Mouse (Mus musculus) layer of hippocampus, adult 9-11 months (tissue): ENCODE results near the gene Gm8906.
"Not testable (repeated sequence)": the region's sequence is repeated elsewhere in the genome, so short reads cannot be mapped to it uniquely, and the experiment has no call there.

Source experiments
- DNase-seq: peaks from one replicate; pipeline ENCODE4 v3.0.0; 2022

Gene Gm8906

DNA sequence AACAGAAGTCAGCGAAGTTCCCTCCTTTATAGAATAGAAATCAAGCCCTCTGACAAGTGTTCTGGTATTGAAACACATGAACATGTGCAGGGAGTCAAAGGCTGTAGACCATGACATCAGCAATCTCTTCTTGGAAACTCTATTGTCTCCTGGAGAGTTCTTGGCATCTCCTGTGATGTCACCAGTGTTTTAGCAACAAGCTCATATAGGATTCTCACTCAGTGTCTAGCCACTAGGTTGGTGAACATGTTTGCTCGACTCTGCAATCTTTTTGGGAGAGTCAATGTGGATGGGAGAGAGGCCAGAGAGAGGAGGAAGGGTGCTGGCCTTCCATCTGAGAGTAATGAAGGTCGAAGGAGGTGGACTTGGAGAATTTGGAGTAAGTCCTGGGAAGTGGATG lies at the start of gene Gm8906:
Gene Gm8906 (plus strand): TSS at position 301 of the 400 bp plus-strand sequence.
- DNase-seq: not testable (repeated sequence)
